Mouse (Mus musculus) yolk sac, embryonic 10.5 days (tissue): ENCODE measurements around the gene Gfod2.

Experiments
- DNase-seq: peaks from one replicate; pipeline ENCODE4 v3.0.0-alpha.2; 2017; ENCODE audit warnings: low spot score

Gene Gfod2

GRCm38 (mm10) chr8:105702731-105703415, 55.6 kb downstream of the Gfod2 start:
- DNase-seq: no peak

DNA sequence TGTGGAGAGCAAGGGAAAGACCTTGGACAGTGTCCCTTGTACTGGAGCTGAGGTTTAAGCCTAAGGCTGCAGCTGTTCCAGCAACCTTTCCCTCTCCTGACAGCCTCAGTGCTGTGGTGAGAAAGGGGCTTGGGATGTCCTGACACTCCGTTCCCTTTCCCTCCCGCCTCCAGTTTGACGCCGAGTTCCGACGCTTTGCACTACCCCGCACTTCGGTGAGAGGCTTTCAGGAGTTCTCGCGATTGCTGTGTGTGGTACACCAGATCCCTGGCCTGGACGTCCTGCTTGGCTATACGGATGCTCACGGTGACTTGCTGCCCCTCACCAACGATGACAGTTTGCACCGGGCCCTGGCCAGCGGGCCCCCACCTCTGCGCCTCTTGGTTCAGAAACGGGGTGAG, 56.5 kb downstream of the Gfod2 start:
- no peak for DNase-seq

DNA sequence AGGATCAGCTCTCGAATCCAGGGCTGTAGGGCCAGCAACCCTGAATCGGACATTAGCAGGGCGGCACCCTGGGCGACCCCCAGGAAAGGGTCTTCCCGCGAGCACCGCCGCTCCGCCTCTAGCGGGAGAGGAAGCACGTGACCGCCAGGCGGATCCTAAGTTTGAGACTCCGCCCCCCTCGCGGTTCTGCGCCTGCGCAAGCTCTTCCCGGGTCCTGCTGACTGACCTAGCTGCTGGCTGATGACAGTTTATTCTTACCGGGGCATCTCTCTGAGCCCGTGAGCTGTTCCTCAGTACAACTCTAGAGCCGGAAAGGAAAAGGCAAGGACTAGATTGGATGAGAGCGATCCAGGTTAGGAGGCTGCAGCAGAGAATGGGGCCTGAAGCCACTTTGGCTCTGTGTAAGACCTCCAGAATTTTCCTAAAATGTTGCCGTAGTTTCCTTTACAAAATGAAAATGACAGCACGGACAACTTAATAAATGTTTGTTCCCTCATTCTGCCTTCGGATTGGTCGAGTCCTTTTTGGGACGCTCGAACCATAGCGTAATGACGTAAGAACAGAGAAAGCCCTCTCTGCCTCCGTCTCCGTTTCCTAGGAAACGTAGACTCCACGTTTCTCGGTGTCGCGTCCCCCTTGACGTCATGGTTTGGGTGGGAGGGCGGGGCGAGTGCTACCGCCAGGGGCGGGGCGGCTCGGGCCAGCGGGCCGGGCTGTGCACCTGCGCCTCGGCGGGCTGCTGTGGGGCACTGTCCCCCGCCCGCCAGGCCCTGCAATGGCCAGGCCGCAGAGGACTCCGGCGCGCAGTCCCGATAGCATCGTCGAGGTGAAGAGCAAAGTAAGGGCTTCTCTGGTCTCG, 57.3 kb downstream of the Gfod2 start, which contains the start of the genes Acd and Pard6a:
Acd (minus strand) TSS at position 137 of the 859 bp plus-strand sequence.
Pard6a (plus strand) TSS at position 183 of the 859 bp plus-strand sequence.
- peak; percentile 95 for DNase-seq

GRCm38 (mm10) chr8:105700566-105700965, 57.9 kb downstream of the Gfod2 start:
- DNase-seq: no peak

DNA sequence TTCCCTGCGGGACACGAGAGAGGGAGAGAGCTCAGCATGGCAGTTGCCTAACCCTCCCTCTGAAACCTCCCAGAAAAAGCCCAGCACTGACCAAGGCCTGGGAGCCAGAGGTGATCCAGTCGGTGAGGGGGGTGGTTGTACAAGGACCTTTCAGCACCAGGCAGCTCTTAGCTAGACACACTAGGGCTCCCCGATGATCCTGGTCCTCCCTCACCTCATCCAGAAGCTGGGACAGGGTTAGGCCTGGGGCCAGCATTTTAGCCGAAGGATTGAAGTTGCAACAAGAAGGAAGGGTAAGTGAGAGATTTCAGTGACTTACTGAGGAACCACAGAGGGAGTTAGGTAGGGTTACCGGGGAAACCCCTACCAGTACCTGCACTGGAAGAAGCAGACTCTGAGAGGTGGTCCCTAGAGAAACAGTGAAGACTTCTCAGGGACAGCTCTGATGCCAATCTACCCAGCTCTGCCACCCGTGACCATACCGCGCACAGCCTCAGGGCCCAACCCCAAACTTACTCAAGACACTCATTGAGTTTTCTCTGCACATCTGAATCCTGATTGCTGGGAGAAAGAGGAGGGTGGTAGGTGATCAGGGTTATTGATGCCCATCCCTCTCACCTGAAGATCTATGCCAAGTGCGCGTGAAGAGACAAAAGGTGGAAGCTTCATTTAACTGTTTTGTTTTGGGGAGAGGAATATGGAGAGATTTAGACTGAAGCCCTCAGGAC, 58.8 kb downstream of the Gfod2 start:
- DNase-seq: no peak

DNA sequence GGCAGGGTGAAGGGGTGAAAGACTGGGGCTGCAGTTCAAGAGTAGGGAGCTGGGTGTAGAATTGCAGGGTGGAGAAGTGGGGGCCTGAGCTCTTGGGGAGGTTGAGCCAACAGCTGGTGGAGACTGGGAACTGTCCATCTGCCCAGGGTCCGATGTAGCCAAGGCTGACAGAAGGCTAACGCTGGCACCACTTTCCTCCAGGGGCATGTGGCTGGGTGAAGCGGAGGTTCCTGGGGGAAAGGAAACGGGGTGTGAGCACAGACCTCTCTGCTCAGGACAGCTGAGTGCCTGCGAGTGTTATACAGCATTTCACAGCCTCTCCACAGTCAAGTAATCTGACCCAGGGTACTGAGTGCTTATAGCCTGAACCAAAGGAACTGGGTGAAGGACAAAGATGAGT, 59.7 kb downstream of the Gfod2 start:
- no peak for DNase-seq

DNA sequence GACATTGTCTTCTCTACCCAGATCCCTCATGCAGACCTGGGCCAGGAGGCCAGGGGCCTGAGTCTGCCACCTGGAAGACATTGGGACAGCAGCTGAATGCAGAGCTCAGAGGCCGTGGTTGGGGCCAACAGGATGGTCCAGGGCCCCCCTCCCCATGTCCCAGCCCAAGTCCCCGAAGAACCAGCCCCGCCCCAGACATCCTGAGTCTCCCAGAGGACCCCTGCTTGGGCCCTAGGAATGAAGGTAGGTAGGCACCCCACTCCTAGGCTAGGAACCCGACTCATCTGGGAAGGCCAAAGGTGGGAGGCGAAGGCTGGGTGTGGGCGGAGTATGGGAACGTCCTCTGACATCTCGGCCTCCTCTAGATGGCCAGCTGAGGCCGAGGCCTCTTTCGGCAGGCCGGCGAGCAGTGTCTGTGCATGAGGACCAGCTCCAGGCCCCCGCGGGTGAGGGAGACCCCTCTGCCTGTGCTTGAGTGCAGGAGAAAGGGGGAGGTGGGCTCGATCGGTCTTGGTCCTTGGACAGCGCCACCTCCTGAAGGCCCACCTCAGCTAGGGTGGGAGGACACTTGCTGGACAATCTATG, 61.2 kb downstream of the Gfod2 start:
- no peak for DNase-seq

GRCm38 (mm10) chr8:105695080-105695780, 63.2 kb downstream of the Gfod2 start:
- no peak for DNase-seq

- no peak for DNase-seq
These were observed 64.2 kb downstream of the Gfod2 start for GRCm38 (mm10) chr8:105694051-105694799.

DNA sequence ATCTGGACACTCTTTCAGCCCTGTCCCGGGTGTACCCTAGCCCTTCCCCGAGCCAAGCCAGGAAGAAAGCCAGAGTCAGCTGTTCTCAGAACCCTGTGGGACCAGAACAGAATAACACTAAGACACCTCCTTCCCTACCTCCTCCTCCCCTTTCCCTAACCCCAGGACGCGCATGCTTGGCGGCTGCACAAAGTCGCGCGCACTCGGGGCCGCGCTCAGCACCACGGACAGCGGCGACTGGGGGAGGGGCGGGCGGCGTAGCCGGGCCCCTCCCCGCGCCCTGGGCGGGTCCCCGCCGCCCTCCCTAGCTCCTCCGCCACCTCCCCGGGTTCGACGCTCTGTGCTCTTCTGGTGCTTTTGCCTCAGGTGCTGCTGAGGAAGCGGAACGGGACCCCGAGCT, 64.8 kb downstream of the Gfod2 start:
- peak; percentile 48 for DNase-seq

DNA sequence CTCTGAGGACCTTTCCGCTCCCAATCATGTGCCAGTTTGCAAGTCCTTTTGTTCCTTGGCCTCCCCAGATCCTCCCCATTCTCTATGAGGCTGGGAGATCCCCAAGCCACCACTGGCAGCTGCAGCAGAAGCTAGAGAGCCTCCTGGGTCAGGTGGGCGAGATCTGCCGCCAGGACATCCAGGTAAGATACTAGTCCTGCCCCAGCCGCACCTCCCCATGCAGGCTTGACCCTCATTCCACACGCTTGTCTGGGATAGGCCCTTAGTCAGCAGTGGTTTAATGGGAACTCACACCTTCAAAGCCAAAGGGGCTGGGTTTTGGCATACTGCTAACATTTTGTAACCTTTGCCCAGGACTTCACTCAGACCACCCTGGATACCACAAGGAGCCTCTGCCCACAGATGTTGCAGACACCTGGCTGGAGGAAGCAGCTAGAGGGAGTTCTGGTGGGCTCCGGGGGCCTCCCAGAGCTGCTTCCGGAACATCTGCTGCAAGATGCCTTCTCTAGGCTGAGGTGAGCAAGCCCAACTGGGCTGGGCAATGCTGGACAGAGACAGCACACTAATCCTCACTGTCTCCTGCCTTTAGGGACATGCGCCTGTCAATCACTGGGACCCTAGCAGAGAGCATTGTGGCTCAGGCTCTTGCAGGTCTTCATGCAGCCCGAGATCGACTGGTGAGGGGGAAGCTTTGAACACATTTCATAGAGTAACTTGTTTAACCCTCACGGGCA, 65.8 kb downstream of the Gfod2 start:
- no peak for DNase-seq

- DNase-seq: no peak
These were observed 67.5 kb downstream of the Gfod2 start for GRCm38 (mm10) chr8:105690978-105691377.

DNA sequence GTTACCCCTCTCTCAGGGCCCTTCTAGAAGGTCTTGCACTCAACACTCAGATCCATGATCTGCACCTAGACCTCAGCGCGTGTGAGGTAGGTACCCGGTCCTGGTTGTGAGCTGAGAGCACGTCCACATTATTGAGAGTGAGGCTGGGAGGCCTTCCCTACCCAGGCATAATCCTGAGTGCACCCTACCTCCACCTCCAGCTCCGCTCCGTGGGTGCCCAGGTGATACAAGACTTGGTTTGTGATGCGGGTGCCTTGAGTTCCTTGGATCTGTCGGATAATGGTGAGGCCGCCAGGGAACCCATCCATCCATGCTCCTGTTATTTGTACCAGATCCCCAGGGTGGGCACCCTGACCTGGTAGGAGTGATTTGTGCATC, 68.5 kb downstream of the Gfod2 start:
- no peak for DNase-seq

GRCm38 (mm10) chr8:105689256-105689982, 69.0 kb downstream of the Gfod2 start:
- no peak for DNase-seq

- peak; percentile 64 for DNase-seq
These were observed 70.2 kb downstream of the Gfod2 start for GRCm38 (mm10) chr8:105688242-105688752.

DNA sequence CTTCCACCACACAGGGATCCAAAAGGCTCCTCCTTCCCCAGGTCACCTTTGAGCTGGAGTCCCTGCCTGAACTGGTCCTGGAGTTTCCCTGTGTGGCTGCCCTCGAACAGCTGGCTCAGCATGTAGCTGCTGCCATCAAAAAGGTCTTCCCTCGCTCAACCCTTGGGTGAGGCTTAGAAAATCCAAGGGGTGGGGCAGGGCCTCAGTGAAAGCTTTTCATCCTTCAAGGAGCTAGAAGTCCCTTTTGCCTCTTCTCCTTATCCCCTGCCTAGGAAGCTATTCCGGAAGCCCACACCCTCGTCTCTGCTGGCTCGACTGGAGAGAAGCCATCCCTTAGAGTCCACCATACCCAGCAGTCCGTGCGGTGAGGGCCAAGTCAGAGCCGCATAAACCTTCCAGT, 71.0 kb downstream of the Gfod2 start:
- no peak for DNase-seq

- no peak for DNase-seq
These were observed 71.9 kb downstream of the Gfod2 start for GRCm38 (mm10) chr8:105686551-105686950.

GRCm38 (mm10) chr8:105685796-105686308, 72.6 kb downstream of the Gfod2 start, which contains the start of gene Carmil2:
TSS of gene Carmil2 (plus strand) at chr8:105686274.
- no peak for DNase-seq

DNA sequence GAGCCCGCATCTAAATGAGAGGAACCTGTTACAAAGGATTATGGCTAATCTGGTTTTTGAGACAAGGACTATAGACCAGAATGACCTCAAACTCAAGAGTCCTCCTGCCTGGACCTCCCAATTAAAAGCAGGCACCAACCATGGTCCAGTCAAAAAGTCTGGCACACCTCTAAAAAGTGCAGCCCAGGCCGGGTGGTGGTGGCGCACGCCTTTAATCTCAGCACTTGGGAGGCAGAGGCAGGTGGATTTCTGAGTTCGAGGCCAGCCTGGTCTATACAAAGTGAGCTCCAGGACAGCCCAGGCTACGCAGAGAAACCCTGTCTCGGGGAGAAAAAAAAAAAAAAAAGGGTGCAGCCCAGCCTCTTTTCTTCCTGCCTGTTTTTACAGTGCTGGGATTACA, 73.1 kb downstream of the Gfod2 start:
- no peak for DNase-seq
